28 mouse cellular contexts compared by ENCODE assay signal in the genomic region with DNA sequence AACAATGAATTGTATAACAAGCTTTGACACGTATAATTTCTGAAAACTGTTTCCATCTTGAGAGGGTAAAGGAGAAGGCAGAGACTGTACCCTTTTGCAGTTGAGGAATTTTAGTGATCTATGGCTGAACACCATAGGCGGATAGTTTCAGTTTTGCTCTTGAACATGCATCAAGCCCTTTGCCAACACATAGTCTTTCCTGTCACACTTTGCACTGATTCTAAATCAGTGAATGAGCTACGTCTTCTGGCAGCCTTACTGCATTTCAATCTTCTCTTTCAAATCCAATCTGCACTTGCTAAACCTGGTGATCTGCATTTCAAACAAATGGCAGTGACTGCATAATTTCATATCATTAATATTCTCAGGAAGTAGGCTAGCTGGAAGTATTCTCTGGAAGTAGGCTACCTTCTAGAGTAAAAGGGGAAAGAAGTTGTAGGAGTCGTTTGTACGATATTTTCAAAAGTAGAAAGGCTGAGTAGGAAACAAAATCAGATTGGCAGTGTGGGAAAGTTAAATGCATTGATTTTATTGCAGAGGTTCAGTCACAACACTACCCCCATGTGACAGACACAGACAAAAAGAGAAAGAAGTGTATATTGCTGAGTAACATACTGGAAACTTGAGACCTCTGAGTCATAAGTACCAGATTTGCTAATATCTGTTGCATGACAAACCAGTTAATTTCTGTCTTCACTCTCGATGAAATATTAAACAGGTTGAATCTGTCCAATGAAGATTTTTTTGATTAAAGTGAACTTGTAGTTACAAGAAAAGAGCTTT.
A peak's percentile ranks its signal among the peaks of the same experiment; 100 is the strongest.
DNase-seq lines count a peak whose midpoint lies in the region; ATAC-seq and TF ChIP-seq lines count a peak whose summit lies in the region.
"Had no signal": no experiment of that assay in that cellular context is flagged by ENCODE, and none has a peak within 500 bp of the region (broad histone marks: within the 10 kb centered on the region; RNA-seq: fewer than 3 reads in every experiment).

No protein-coding gene starts in this region.

- TF ChIP-seq CTCF in C2C12 (IDR thresholded peaks at IDR 0.05; ENCODE audit: control insufficient read depth, insufficient read depth, insufficient read length): no peak

- no peaks in the 10 kb centered on the region for H3K27me3 ChIP-seq in C2C12 (ENCODE audit: control insufficient read depth, insufficient read depth, insufficient read length)
- H3K27me3 ChIP-seq: embryonic facial prominence, embryonic 13.5 days; heart, embryonic 12.5 days; intestine, embryonic 15.5 days; limb, embryonic 15.5 days; lung, embryonic 15.5 days; megakaryocyte, embryonic 14.5 days; neural tube, embryonic 15.5 days; Patski had no signal

- H3K79me2 ChIP-seq in C2C12 (ENCODE audit: control insufficient read depth, insufficient read depth): no peaks in the 10 kb centered on the region

- H3K36me3 ChIP-seq in C2C12 (ENCODE audit: control insufficient read depth, insufficient read depth): no peaks in the 10 kb centered on the region
- H3K36me3 ChIP-seq: embryonic facial prominence, embryonic 13.5 days; heart, embryonic 12.5 days; hindbrain, embryonic 10.5 days; intestine, embryonic 15.5 days; limb, embryonic 15.5 days; lung, embryonic 15.5 days; neural tube, embryonic 15.5 days had no signal

- H3K79me3 ChIP-seq in C2C12 (ENCODE audit: low read depth): no peaks in the 10 kb centered on the region

- H3K4me3 ChIP-seq in C2C12 (ENCODE audit: insufficient read depth, poor library complexity, severe bottlenecking): no peak overlapping the region
- H3K4me3 ChIP-seq: embryonic facial prominence, embryonic 13.5 days; heart, embryonic 12.5 days; hindbrain, embryonic 10.5 days; intestine, embryonic 15.5 days; left cerebral cortex, adult 2 months; limb, embryonic 15.5 days; lung, embryonic 15.5 days; megakaryocyte, embryonic 14.5 days; neural tube, embryonic 15.5 days had no signal

- peak; percentile 83 for ATAC-seq in frontal cortex, adult (ENCODE audit: low TSS enrichment)
- ATAC-seq in CD4-positive, CD25-positive, alpha-beta regulatory T cell, adult 4 months: no peak
- ATAC-seq: hindbrain, embryonic 16.5 days; intestine, embryonic 15.5 days; Patski had no signal

- H3ac ChIP-seq in C2C12 (ENCODE audit: control insufficient read depth, insufficient read length, low read depth): no peak overlapping the region

- no peak for DNase-seq in frontal cortex, postnatal 14 days (ENCODE audit: low spot score in 2 of 2)
- peak; percentile 58 for DNase-seq in 3T3-L1 (ENCODE audit: low read depth, low spot score)
- peak; percentile 2 for DNase-seq in fibroblast of lung, adult 2 months (ENCODE audit: low read depth)
- DNase-seq in urinary bladder, postnatal 25 days (ENCODE audit: low spot score): no peak
- DNase-seq: adrenal gland, adult 2 months; cerebellum, adult 2 months; cerebellum, postnatal 25 days; heart, postnatal 10 days; kidney, adult 9 months; kidney, postnatal 14 days; left cerebral cortex, postnatal 4 days; lung, postnatal 36 days; thymus, adult 2 months; thymus, postnatal 4 days had no signal

TF ChIP-seq in C2C12, 6 proteins besides CTCF, POLR2A, EP300 and RAD21:
- TF ChIP-seq CEBPB (IDR thresholded peaks at IDR 0.05; ENCODE audit: low read depth) (no peak), MYOD1 (IDR thresholded peaks at IDR 0.05; ENCODE audit: control insufficient read depth, insufficient read length, low read depth) (no peak), USF1 (IDR thresholded peaks at IDR 0.05; ENCODE audit: low read depth) (peak; percentile 32), FOSL1 (IDR thresholded peaks at IDR 0.05; ENCODE audit: insufficient read depth, low read length, poor library complexity, severe bottlenecking) (no peak), MYOG (IDR thresholded peaks at IDR 0.05; ENCODE audit: control insufficient read depth, extremely low read depth, insufficient read length) (no peak), MAX (IDR thresholded peaks at IDR 0.05) (no peak)

Comparison
In these comparisons a context has a peak if more than half of its experiments do, and no peak if none do; other contexts are left out.
1. DNase-seq: peak in 3T3-L1 (single experiment) and fibroblast of lung, adult 2 months (single experiment); none in frontal cortex, postnatal 14 days (0 of 2) and urinary bladder, postnatal 25 days (single experiment).